Mouse (Mus musculus): ENCODE results near the gene Cdk14. TPM values are rescaled to one million over a fixed set of nuclear protein-coding genes. Genes with fewer than 3 reads are reported as not detected.

Gene Cdk14
- polyA plus RNA-seq, 1 experiment = 14.8 TPM

GRCm38 (mm10) chr5:5041480-5041879 is 378.6 kb downstream of the Cdk14 start:
- TF ChIP-seq POLR2A (IDR thresholded peaks at IDR 0.05; ENCODE audit: insufficient read depth, low read length) = no peak
- no peak for TF ChIP-seq CTCF (IDR thresholded peaks at IDR 0.05; ENCODE audit: low read depth, low read length)
- no peak for TF ChIP-seq EP300 (IDR thresholded peaks at IDR 0.05; ENCODE audit: insufficient read depth, low read depth, low read length)
- Histone ChIP-seq H3K9me3 (replicated peaks; ENCODE audit: control insufficient read depth, insufficient read depth, low read length, poor library complexity, severe bottlenecking) (no peaks in the 10 kb centered on the region), H3K4me1 (ENCODE audit: control insufficient read depth, insufficient read depth, low read length) (no peaks in the 10 kb centered on the region), H3K9ac (ENCODE audit: low read depth, poor library complexity, severe bottlenecking) (no peak overlapping the region), H3K36me3 (ENCODE audit: control insufficient read depth, insufficient read depth, low read length, poor library complexity, severe bottlenecking) (no peaks in the 10 kb centered on the region), H3K4me3 (ENCODE audit: low read depth, low read length) (no peak overlapping the region), H3K27me3 (ENCODE audit: control insufficient read depth, insufficient read depth, low read length, poor library complexity, severe bottlenecking) (no peaks in the 10 kb centered on the region), H3K27ac (ENCODE audit: insufficient read depth, low read length) (no peak overlapping the region)

- no peaks in the 10 kb centered on the region for H3K9me3 ChIP-seq (replicated peaks; ENCODE audit: control insufficient read depth, insufficient read depth, low read length, poor library complexity, severe bottlenecking)
- H3K36me3 ChIP-seq (ENCODE audit: control insufficient read depth, insufficient read depth, low read length, poor library complexity, severe bottlenecking) = no peaks in the 10 kb centered on the region
- H3K27ac ChIP-seq (ENCODE audit: insufficient read depth, low read length) = no peak overlapping the region
- TF ChIP-seq CTCF (IDR thresholded peaks at IDR 0.05; ENCODE audit: low read depth, low read length) (no peak), EP300 (IDR thresholded peaks at IDR 0.05; ENCODE audit: insufficient read depth, low read depth, low read length) (no peak), POLR2A (IDR thresholded peaks at IDR 0.05; ENCODE audit: insufficient read depth, low read length) (no peak)
- H3K4me3 ChIP-seq (ENCODE audit: low read depth, low read length) = no peak overlapping the region
- no peak overlapping the region for H3K9ac ChIP-seq (ENCODE audit: low read depth, poor library complexity, severe bottlenecking)
- no peaks in the 10 kb centered on the region for H3K4me1 ChIP-seq (ENCODE audit: control insufficient read depth, insufficient read depth, low read length)
- H3K27me3 ChIP-seq (ENCODE audit: control insufficient read depth, insufficient read depth, low read length, poor library complexity, severe bottlenecking) = no peaks in the 10 kb centered on the region
These were observed 380.3 kb downstream of the Cdk14 start for GRCm38 (mm10) chr5:5039700-5040284.

DNA sequence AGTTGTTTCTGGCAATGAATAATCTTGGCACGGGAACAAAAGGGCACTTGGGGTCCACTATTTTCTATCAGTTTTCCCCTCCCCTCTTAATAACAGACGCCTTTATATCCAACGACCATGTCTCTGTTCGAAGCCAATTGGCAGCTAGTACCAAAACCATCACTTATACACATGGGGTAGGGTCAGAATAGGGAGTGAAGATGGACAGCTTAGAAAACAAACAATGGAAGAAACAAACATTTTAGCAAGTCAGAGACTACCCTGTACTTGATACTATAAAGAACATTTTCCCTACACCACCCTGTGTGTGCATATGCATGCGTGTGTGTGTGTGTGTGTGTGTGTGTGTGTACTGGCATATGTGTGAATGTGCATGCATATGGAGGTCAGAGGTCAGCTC is 386.7 kb downstream of the Cdk14 start:
- Histone ChIP-seq H3K4me1 (ENCODE audit: control insufficient read depth, insufficient read depth, low read length) (no peaks in the 10 kb centered on the region), H3K27ac (ENCODE audit: insufficient read depth, low read length) (no peak overlapping the region), H3K36me3 (ENCODE audit: control insufficient read depth, insufficient read depth, low read length, poor library complexity, severe bottlenecking) (no peaks in the 10 kb centered on the region), H3K9ac (ENCODE audit: low read depth, poor library complexity, severe bottlenecking) (no peak overlapping the region), H3K27me3 (ENCODE audit: control insufficient read depth, insufficient read depth, low read length, poor library complexity, severe bottlenecking) (no peaks in the 10 kb centered on the region; the same call in 1 of the 2 replicates), H3K9me3 (replicated peaks; ENCODE audit: control insufficient read depth, insufficient read depth, low read length, poor library complexity, severe bottlenecking) (no peaks in the 10 kb centered on the region), H3K4me3 (ENCODE audit: low read depth, low read length) (no peak overlapping the region)
- TF ChIP-seq CTCF (IDR thresholded peaks at IDR 0.05; ENCODE audit: low read depth, low read length) (no peak), POLR2A (IDR thresholded peaks at IDR 0.05; ENCODE audit: insufficient read depth, low read length) (no peak), EP300 (IDR thresholded peaks at IDR 0.05; ENCODE audit: insufficient read depth, low read depth, low read length) (no peak)

DNA sequence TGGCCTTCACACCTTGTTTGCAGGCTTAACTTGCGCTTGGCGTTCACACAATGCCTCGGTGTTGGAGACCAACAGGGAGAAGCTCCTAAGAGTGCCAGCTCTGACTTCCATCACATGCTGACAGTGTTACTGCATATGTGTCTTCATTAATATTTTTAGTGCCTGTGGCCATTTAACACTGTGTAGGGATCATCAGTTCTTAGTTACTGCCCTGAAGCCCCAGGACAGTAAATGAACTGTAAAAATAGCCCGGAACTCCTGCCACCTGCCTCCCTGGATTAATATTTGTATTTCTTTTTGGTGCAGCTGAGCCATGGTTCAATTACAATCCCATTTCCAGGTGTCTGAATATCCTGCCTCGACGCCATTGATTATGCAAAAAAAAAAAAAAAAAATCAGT is 387.3 kb downstream of the Cdk14 start:
- no peaks in the 10 kb centered on the region for H3K4me1 ChIP-seq (ENCODE audit: control insufficient read depth, insufficient read depth, low read length)
- TF ChIP-seq EP300 (IDR thresholded peaks at IDR 0.05; ENCODE audit: insufficient read depth, low read depth, low read length) (no peak), CTCF (IDR thresholded peaks at IDR 0.05; ENCODE audit: low read depth, low read length) (no peak), POLR2A (IDR thresholded peaks at IDR 0.05; ENCODE audit: insufficient read depth, low read length) (no peak)
- no peaks in the 10 kb centered on the region; the same call in 1 of the 2 replicates for H3K27me3 ChIP-seq (ENCODE audit: control insufficient read depth, insufficient read depth, low read length, poor library complexity, severe bottlenecking)
- no peaks in the 10 kb centered on the region for H3K36me3 ChIP-seq (ENCODE audit: control insufficient read depth, insufficient read depth, low read length, poor library complexity, severe bottlenecking)
- H3K9ac ChIP-seq (ENCODE audit: low read depth, poor library complexity, severe bottlenecking) = no peak overlapping the region
- H3K4me3 ChIP-seq (ENCODE audit: low read depth, low read length) = no peak overlapping the region
- H3K9me3 ChIP-seq (replicated peaks; ENCODE audit: control insufficient read depth, insufficient read depth, low read length, poor library complexity, severe bottlenecking) = no peaks in the 10 kb centered on the region
- no peak overlapping the region for H3K27ac ChIP-seq (ENCODE audit: insufficient read depth, low read length)

DNA sequence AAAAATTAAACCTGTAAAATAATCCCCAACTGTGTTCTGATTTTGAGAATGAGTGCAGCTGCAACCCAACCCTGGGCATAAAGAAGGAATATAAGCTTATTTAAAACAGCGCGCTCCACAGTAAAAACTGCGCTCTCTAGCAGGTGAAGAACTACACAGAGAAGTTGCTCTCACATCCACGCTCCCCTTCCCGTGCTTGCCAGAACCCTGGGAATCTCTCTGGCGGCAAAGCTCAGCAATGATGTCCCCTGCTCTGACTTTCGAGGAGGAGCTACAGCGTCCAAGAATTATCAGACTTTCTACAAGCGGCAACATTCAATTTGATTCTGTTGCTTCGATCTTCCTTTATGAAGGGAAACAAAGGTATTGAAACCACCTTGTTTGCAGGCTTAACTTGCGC is 387.7 kb downstream of the Cdk14 start:
- Histone ChIP-seq H3K27me3 (ENCODE audit: control insufficient read depth, insufficient read depth, low read length, poor library complexity, severe bottlenecking) (no peaks in the 10 kb centered on the region; the same call in 1 of the 2 replicates), H3K27ac (ENCODE audit: insufficient read depth, low read length) (no peak overlapping the region), H3K9me3 (replicated peaks; ENCODE audit: control insufficient read depth, insufficient read depth, low read length, poor library complexity, severe bottlenecking) (no peaks in the 10 kb centered on the region), H3K4me1 (ENCODE audit: control insufficient read depth, insufficient read depth, low read length) (no peaks in the 10 kb centered on the region), H3K4me3 (ENCODE audit: low read depth, low read length) (no peak overlapping the region), H3K36me3 (ENCODE audit: control insufficient read depth, insufficient read depth, low read length, poor library complexity, severe bottlenecking) (no peaks in the 10 kb centered on the region), H3K9ac (ENCODE audit: low read depth, poor library complexity, severe bottlenecking) (no peak overlapping the region)
- no peak for TF ChIP-seq CTCF (IDR thresholded peaks at IDR 0.05; ENCODE audit: low read depth, low read length)
- no peak for TF ChIP-seq EP300 (IDR thresholded peaks at IDR 0.05; ENCODE audit: insufficient read depth, low read depth, low read length)
- TF ChIP-seq POLR2A (IDR thresholded peaks at IDR 0.05; ENCODE audit: insufficient read depth, low read length) = no peak

DNA sequence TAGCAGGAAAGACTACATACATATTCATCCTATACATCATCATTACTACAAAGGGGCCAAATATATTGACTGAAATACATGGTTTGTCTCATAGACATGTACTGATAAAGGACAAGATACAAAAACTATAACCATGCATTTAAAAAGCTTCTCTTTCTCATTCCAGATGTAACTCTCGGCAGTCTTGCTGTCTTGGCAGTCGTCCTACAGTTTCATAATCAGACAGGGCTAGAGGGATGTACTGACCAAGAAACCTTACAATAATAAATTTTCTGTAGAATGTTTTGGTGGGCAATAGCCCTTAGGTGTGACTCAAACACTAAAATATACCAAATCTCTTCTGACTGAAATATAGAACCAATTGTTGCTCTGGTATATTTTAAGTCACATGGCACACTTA is 389.7 kb downstream of the Cdk14 start:
- TF ChIP-seq POLR2A (IDR thresholded peaks at IDR 0.05; ENCODE audit: insufficient read depth, low read length) = no peak
- no peak for TF ChIP-seq EP300 (IDR thresholded peaks at IDR 0.05; ENCODE audit: insufficient read depth, low read depth, low read length)
- TF ChIP-seq CTCF (IDR thresholded peaks at IDR 0.05; ENCODE audit: low read depth, low read length) = no peak
- H3K27me3 ChIP-seq (ENCODE audit: control insufficient read depth, insufficient read depth, low read length, poor library complexity, severe bottlenecking) = no peaks in the 10 kb centered on the region; the same call in 1 of the 2 replicates
- no peak overlapping the region for H3K27ac ChIP-seq (ENCODE audit: insufficient read depth, low read length)
- H3K9me3 ChIP-seq (replicated peaks; ENCODE audit: control insufficient read depth, insufficient read depth, low read length, poor library complexity, severe bottlenecking) = no peaks in the 10 kb centered on the region
- no peaks in the 10 kb centered on the region for H3K36me3 ChIP-seq (ENCODE audit: control insufficient read depth, insufficient read depth, low read length, poor library complexity, severe bottlenecking)
- no peak overlapping the region for H3K4me3 ChIP-seq (ENCODE audit: low read depth, low read length)
- no peaks in the 10 kb centered on the region for H3K4me1 ChIP-seq (ENCODE audit: control insufficient read depth, insufficient read depth, low read length)
- no peak overlapping the region for H3K9ac ChIP-seq (ENCODE audit: low read depth, poor library complexity, severe bottlenecking)
